Comparison of ENCODE assay signal across 18 mouse cellular contexts in the genomic region with DNA sequence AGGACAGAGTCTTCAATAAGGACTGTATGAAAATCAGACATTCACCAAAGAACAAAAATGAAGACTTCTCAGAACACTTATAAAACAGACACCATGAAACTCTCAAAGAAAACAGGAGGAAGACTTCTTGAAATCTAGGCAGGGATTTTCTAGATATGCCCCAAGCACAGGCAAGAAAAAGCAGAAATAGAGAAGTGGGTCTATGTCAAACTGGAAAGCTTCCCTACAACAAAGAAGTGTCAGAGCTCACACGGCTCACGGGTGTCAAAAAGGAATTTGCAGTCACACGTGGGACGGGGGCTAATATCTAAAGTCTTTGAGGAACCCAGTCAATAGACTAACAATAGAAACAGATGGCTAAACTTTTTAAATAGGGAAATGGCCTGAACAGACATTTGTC. TPM values are rescaled to one million over a fixed set of nuclear protein-coding genes. Genes with fewer than 3 reads are reported as not detected.
"Had no signal": no experiment of that assay in that cellular context is flagged by ENCODE, and none has a peak within 500 bp of the region (broad histone marks: within the 10 kb centered on the region; RNA-seq: fewer than 3 reads in every experiment).

No protein-coding gene starts in this region.

- H3K27ac ChIP-seq: neural tube, embryonic 13.5 days; neural tube, embryonic 15.5 days; stomach, embryonic 15.5 days; stomach, postnatal 0 days had no signal

- DNase-seq: retina, postnatal 1 day; right cerebral cortex, adult 18-20 months; right cerebral cortex, postnatal 14 days; right cerebral cortex, postnatal 25 days; right cerebral cortex, postnatal 4 days; spleen, adult 18-20 months; thymus, adult 18-20 months; thymus, adult 2 months; thymus, postnatal 14 days; thymus, postnatal 25 days; thymus, postnatal 36 days; thymus, postnatal 4 days had no signal

- H3K4me2 ChIP-seq: neural tube, embryonic 13.5 days; neural tube, embryonic 15.5 days; stomach, embryonic 15.5 days had no signal

- H3K9me3 ChIP-seq: neural tube, embryonic 13.5 days; neural tube, embryonic 15.5 days; stomach, embryonic 15.5 days had no signal

- H3K36me3 ChIP-seq: neural tube, embryonic 13.5 days; neural tube, embryonic 15.5 days; stomach, embryonic 15.5 days had no signal

- H3K4me3 ChIP-seq: neural tube, embryonic 13.5 days; neural tube, embryonic 15.5 days; stomach, embryonic 15.5 days had no signal

- H3K9ac ChIP-seq: neural tube, embryonic 13.5 days; neural tube, embryonic 15.5 days; stomach, embryonic 15.5 days had no signal

- H3K4me1 ChIP-seq: stomach, embryonic 15.5 days had no signal

RNA-seq across cellular contexts. Expression of a gene that starts 10.8 kb away (rescaled TPM):
- total RNA-seq: neutrophil, adult 5-6 weeks had no signal
- polyA plus RNA-seq: testis, adult 2 months had no signal
